Mouse (Mus musculus) myocyte (in vitro differentiated cells): Measurements from ENCODE around the gene Rad51b. TPM values are rescaled to one million over a fixed set of nuclear protein-coding genes. Genes with fewer than 3 reads are reported as not detected.

Experiments
- H3K27me3 ChIP-seq: one replicate; pipeline ENCODE4 v1.6.1; 2011; ENCODE audit not compliant: control insufficient read depth, insufficient read depth, insufficient read length
- H3K36me3 ChIP-seq: one replicate; pipeline ENCODE4 v1.6.1; 2011; ENCODE audit not compliant: control insufficient read depth, insufficient read depth
- H3K4me2 ChIP-seq: one replicate; pipeline ENCODE4 v1.6.1; 2011; ENCODE audit warnings: low read depth, control low read depth
- H3K4me3 ChIP-seq: one replicate; pipeline ENCODE4 v1.5.1; 2011; ENCODE audit warnings: mild to moderate bottlenecking, control low read depth, moderate library complexity
- H3K79me2 ChIP-seq: one replicate; pipeline ENCODE4 v1.6.1; 2011; ENCODE audit not compliant: control insufficient read depth, insufficient read depth
- H3ac ChIP-seq: one replicate; pipeline ENCODE4 v1.6.1; 2011; ENCODE audit not compliant: control insufficient read depth, insufficient read length
- CEBPB ChIP-seq: IDR thresholded peaks from 2 replicates; pipeline ENCODE4 v1.6.1; 2011; ENCODE audit warnings: mild to moderate bottlenecking, moderate library complexity; ENCODE audit not compliant: poor library complexity, insufficient read depth, severe bottlenecking
- E2F4 ChIP-seq: IDR thresholded peaks from one replicate; pipeline ENCODE4 v1.6.1; 2011; ENCODE audit warnings: mild to moderate bottlenecking, control low read depth, moderate library complexity; ENCODE audit not compliant: insufficient read depth
- MAX ChIP-seq: IDR thresholded peaks from one replicate; pipeline ENCODE4 v1.6.1; 2011; ENCODE audit warnings: low read depth, mild to moderate bottlenecking, control low read depth
- MYOD1 ChIP-seq, 3 experiments: IDR thresholded peaks; one replicate each; pipeline ENCODE4 v1.6.1; 2011; ENCODE audit warnings: control low read depth in 2 of 3, low read depth in 2 of 3, mild to moderate bottlenecking in 2 of 3, moderate library complexity in 1 of 3; ENCODE audit not compliant: insufficient read length in 2 of 3, control insufficient read depth in 1 of 3
- MYOG ChIP-seq, 3 experiments: IDR thresholded peaks; one replicate each; pipeline ENCODE4 v1.6.1; 2011; ENCODE audit warnings: control low read depth in 2 of 3, low read depth in 2 of 3, mild to moderate bottlenecking in 2 of 3; ENCODE audit not compliant: insufficient read length in 2 of 3, control insufficient read depth in 1 of 3, insufficient read depth in 1 of 3
- POLR2A ChIP-seq: IDR thresholded peaks from one replicate; pipeline ENCODE4 v1.6.1; 2011; ENCODE audit warnings: low read depth, mild to moderate bottlenecking, control low read depth, moderate library complexity; ENCODE audit not compliant: insufficient read length
- POLR2AphosphoS2 ChIP-seq: IDR thresholded peaks from one replicate; pipeline ENCODE4 v1.6.1; 2011; ENCODE audit warnings: low read depth, control low read depth; ENCODE audit not compliant: insufficient read length
- REST ChIP-seq: IDR thresholded peaks from one replicate; pipeline ENCODE4 v1.6.1; 2011; ENCODE audit warnings: mild to moderate bottlenecking, control low read depth, moderate library complexity; ENCODE audit not compliant: insufficient read depth, insufficient read length
- SRF ChIP-seq: IDR thresholded peaks from one replicate; pipeline ENCODE4 v1.6.1; 2011; ENCODE audit warnings: low read depth; ENCODE audit not compliant: control insufficient read depth, insufficient read length
- TCF12 ChIP-seq: IDR thresholded peaks from one replicate; pipeline ENCODE4 v1.6.1; 2011; ENCODE audit warnings: mild to moderate bottlenecking, control low read depth; ENCODE audit not compliant: poor library complexity, insufficient read depth, severe bottlenecking
- TCF3 ChIP-seq: IDR thresholded peaks from one replicate; pipeline ENCODE4 v1.6.1; 2011; ENCODE audit warnings: low read depth, control low read depth; ENCODE audit not compliant: insufficient read length
- USF1 ChIP-seq: IDR thresholded peaks from one replicate; pipeline ENCODE4 v1.6.1; 2011; ENCODE audit warnings: low read depth, mild to moderate bottlenecking, control low read depth, moderate library complexity
- polyA plus RNA-seq: library from polyadenylated mRNA; unstranded; fragments of >200 nt; fragmentation: generic; extraction: Trizol; gene quantifications from one replicate; pipeline ENCODE4 v1.2.1, GENCODE M21; 2012; ENCODE audit warnings: missing spikeins

Gene Rad51b
- polyA plus RNA-seq, 1 experiment: 1.8 TPM

DNA sequence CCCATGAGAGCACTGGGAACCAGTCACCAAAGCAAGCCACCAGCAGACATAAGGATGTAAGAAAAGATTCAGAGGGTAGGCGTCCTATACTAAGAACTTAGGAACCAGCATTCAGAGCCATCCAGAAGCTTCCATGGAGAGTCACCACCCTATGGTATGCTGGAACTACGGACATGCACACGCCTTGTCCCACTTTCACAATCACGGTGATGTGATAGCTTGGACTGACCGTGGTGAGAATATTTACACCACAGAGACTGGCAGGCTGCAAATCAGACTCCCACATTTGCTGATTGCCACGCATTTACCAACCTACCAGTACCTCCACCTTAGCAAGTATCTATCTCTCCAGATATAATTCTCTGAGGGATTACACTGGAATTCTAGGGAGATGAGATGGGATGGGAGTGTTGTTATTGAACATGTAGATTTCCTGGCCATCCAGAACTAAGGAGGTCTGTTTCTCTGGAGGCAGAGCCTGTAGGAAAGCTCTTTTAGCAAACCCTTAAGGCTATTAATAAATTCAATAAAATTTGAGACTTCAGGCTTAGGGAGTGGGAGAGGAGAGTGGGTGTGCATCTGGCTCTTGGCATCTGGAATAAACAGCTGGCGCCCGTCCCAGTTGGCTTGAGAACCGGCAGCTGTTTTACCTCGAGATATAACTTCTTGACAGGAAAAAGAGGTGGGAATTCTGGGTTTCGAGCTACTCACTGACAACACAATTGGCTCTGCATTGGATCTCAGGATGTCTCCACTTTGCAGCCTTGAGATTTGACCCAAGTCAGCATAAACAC is 559.2 kb downstream of the Rad51b start:
- peak in 2 of 3 experiments; percentile 47 to 62 for TF ChIP-seq MYOD1 (IDR thresholded peaks at IDR 0.05; ENCODE audit: control insufficient read depth in 1 of 3, insufficient read length in 2 of 3, low read depth in 2 of 3)
- no peak for TF ChIP-seq USF1
- TF ChIP-seq TCF12: peak; percentile 63
- Histone ChIP-seq H3ac (no peak overlapping the region), H3K4me3 (no peak overlapping the region), H3K27me3 (no peaks in the 10 kb centered on the region), H3K4me2 (peak overlapping the region; percentile 48), H3K79me2 (no peaks in the 10 kb centered on the region), H3K36me3 (no peaks in the 10 kb centered on the region)

DNA sequence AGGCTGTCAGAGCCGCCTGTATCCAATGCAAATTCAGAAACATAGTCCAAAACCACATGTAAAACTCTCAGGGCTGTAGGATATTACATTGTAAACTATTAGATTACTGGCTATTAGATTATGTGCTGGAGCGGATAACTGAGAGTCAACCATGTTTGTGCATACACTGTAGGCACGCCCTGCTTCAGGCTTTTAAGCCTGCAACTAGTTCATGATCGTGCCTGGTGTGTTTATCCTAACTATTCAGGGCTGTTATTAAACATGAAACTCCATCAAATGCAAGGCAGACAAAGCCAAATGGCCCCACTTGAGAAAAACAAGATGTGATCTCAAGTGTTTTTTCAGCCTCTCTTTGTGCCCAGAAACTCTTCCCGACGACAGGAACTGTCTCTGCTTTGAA is 560.6 kb downstream of the Rad51b start:
- Histone ChIP-seq H3K36me3 (no peaks in the 10 kb centered on the region), H3K79me2 (no peaks in the 10 kb centered on the region), H3K27me3 (no peaks in the 10 kb centered on the region), H3ac (no peak overlapping the region), H3K4me2 (no peak overlapping the region), H3K4me3 (no peak overlapping the region)
- no peak for TF ChIP-seq SRF

DNA sequence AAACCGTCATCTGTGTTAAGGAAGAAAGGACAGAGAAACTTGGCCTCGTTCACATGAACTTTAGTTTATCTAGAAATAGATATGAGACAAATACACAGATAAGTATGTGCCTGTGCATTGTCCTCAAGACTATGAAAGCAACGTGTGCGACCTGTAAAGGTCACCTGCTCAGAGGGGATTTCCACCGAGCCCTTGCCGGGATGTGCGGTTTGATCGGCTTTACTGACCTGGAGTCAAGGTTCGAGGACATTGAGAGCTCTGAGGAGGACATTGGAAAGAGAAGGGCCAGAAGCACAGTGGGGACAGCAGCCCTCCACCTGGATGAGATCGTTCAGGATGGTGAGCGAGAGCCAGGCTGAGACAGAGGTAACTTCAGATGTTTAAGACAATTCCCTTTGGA is 561.3 kb downstream of the Rad51b start:
- Histone ChIP-seq H3K4me2 (no peak overlapping the region), H3K4me3 (no peak overlapping the region), H3K79me2 (no peaks in the 10 kb centered on the region), H3K27me3 (no peaks in the 10 kb centered on the region), H3K36me3 (no peaks in the 10 kb centered on the region), H3ac (no peak overlapping the region)
- TF ChIP-seq USF1 (no peak), POLR2A (no peak), MYOG (IDR thresholded peaks at IDR 0.05; ENCODE audit: control insufficient read depth in 1 of 3, insufficient read depth in 1 of 3, insufficient read length in 2 of 3, low read depth in 2 of 3) (no peak), TCF3 (no peak), CEBPB (no peak), POLR2AphosphoS2 (no peak), MAX (no peak), SRF (no peak), REST (no peak), MYOD1 (IDR thresholded peaks at IDR 0.05; ENCODE audit: control insufficient read depth in 1 of 3, insufficient read length in 2 of 3, low read depth in 2 of 3) (no peak), TCF12 (no peak), E2F4 (no peak)

DNA sequence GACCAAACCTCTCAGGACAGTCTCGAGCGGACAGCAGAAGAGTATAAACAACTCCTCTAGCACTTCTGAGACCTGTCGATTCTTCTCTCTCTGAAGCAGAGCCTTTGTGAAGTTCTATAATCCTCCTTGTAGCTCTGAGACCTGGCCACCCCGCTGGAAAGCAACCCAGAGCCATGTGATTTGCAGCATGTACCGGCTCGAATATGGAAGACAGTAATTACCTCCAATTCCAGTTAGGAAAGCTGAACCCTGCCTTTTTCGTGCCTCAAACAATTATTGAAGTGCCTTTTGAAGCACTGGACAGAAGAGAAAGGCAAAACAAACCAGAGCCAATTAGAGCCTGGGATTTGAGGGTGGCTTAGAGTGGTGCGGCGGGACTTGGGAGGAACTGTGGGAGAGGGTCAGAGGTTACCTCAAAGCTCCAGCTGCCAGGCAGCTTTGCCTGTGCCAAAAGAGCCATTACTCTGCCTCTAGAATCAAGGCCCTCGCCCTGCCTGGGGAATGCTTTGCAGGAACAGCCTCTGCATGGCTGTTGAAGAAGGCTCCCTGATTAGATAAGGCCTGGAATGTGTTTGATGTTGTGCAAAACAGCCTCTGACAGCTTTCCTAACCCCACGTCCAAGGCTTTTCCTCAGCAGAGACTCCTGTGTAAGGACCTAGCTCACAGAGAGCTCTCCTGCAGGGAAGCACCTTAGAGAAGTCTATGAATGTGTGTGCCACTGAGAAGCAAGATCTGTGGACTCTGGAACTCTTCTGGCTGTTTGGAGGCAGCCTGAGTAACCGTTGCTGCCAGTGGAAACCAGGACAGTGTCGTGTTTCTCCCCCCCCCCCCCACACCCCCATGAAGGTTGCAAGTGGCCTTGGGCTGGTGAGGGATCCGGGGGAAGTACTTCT is 562.5 kb downstream of the Rad51b start:
- H3K36me3 ChIP-seq: no peaks in the 10 kb centered on the region
- H3K4me2 ChIP-seq: no peak overlapping the region

GRCm38 (mm10) chr12:79860248-79860555 is 563.1 kb downstream of the Rad51b start:
- no peak overlapping the region for H3K4me3 ChIP-seq
- no peak overlapping the region for H3ac ChIP-seq
- TF ChIP-seq MAX (no peak), MYOG (IDR thresholded peaks at IDR 0.05; ENCODE audit: control insufficient read depth in 1 of 3, insufficient read depth in 1 of 3, insufficient read length in 2 of 3, low read depth in 2 of 3) (no peak), MYOD1 (IDR thresholded peaks at IDR 0.05; ENCODE audit: control insufficient read depth in 1 of 3, insufficient read length in 2 of 3, low read depth in 2 of 3) (no peak), POLR2AphosphoS2 (no peak), POLR2A (no peak), TCF12 (no peak), REST (no peak), CEBPB (no peak)
- H3K36me3 ChIP-seq: no peaks in the 10 kb centered on the region
- H3K27me3 ChIP-seq: no peaks in the 10 kb centered on the region
- no peak overlapping the region for H3K4me2 ChIP-seq
- H3K79me2 ChIP-seq: no peaks in the 10 kb centered on the region

More for the DNA sequence above, 562.5 kb downstream of the Rad51b start:
- H3ac ChIP-seq: no peak overlapping the region
- H3K79me2 ChIP-seq: no peaks in the 10 kb centered on the region
- H3K27me3 ChIP-seq: no peaks in the 10 kb centered on the region
- TF ChIP-seq E2F4: no peak
- TF ChIP-seq MYOG (IDR thresholded peaks at IDR 0.05; ENCODE audit: control insufficient read depth in 1 of 3, insufficient read depth in 1 of 3, insufficient read length in 2 of 3, low read depth in 2 of 3): peak in 1 of 3 experiments; percentile 16
- TF ChIP-seq CEBPB: no peak
- no peak for TF ChIP-seq TCF3
- no peak for TF ChIP-seq SRF
- no peak for TF ChIP-seq POLR2AphosphoS2
- no peak for TF ChIP-seq POLR2A
- TF ChIP-seq REST: no peak
- TF ChIP-seq USF1: no peak
- no peak for TF ChIP-seq MAX
- TF ChIP-seq MYOD1 (IDR thresholded peaks at IDR 0.05; ENCODE audit: control insufficient read depth in 1 of 3, insufficient read length in 2 of 3, low read depth in 2 of 3): peak in 1 of 3 experiments; percentile 31
- H3K4me3 ChIP-seq: no peak overlapping the region

Other genes with a start within 250 kb of the Rad51b start
- 3.3 TPM for gene Pigh, start 207.6 kb upstream of the Rad51b start, polyA plus RNA-seq
- gene Arg2, start 166.5 kb upstream of the Rad51b start, polyA plus RNA-seq: 0.04 TPM
- 85.5 TPM for gene Vti1b, start 124.6 kb upstream of the Rad51b start, polyA plus RNA-seq
- gene Rdh11, start 105.0 kb upstream of the Rad51b start, polyA plus RNA-seq: 19.5 TPM
- 0.54 TPM for gene Rdh12, start 88.4 kb upstream of the Rad51b start, polyA plus RNA-seq
- gene Zfyve26, start 978 bp upstream of the Rad51b start, polyA plus RNA-seq: 9.9 TPM